Mouse (Mus musculus) ES-Bruce4 (cell line): ENCODE measurements around the gene Spata17. TPM values are rescaled to one million over a fixed set of nuclear protein-coding genes. Genes with fewer than 3 reads are reported as not detected.

Experiments
- H3K27ac ChIP-seq: 2 replicates; pipeline ENCODE4 v1.5.1; 2012; ENCODE audit warnings: low read length, inconsistent platforms; ENCODE audit not compliant: insufficient read depth
- H3K27me3 ChIP-seq: 2 replicates; pipeline ENCODE4 v1.6.1; 2012; ENCODE audit warnings: mild to moderate bottlenecking, low read length, inconsistent platforms; ENCODE audit not compliant: control insufficient read depth, poor library complexity, insufficient read depth, severe bottlenecking
- H3K36me3 ChIP-seq: 2 replicates; pipeline ENCODE4 v1.6.1; 2012; ENCODE audit warnings: inconsistent platforms, mild to moderate bottlenecking, low read length, moderate library complexity; ENCODE audit not compliant: control insufficient read depth, poor library complexity, insufficient read depth, severe bottlenecking
- H3K4me1 ChIP-seq: one replicate; pipeline ENCODE4 v1.8.1; 2011; ENCODE audit warnings: low read length; ENCODE audit not compliant: control insufficient read depth, insufficient read depth
- H3K4me3 ChIP-seq: 2 replicates; pipeline ENCODE4 v1.5.1; 2011; ENCODE audit warnings: low read depth, mild to moderate bottlenecking, low read length
- H3K9ac ChIP-seq: 2 replicates; pipeline ENCODE4 v1.6.1; 2012; ENCODE audit warnings: low read depth, mild to moderate bottlenecking, inconsistent platforms; ENCODE audit not compliant: poor library complexity, severe bottlenecking
- H3K9me3 ChIP-seq: replicated peaks from 2 replicates; pipeline ENCODE4 v1.6.1; 2012; ENCODE audit warnings: mild to moderate bottlenecking, low read length, inconsistent platforms; ENCODE audit not compliant: control insufficient read depth, poor library complexity, insufficient read depth, severe bottlenecking
- CTCF ChIP-seq: IDR thresholded peaks from one replicate; pipeline ENCODE4 v1.8.1; 2011; ENCODE audit warnings: low read depth, low read length
- EP300 ChIP-seq: IDR thresholded peaks from 2 replicates; pipeline ENCODE4 v1.6.1; 2011; ENCODE audit warnings: low read depth, low read length; ENCODE audit not compliant: insufficient read depth
- POLR2A ChIP-seq: IDR thresholded peaks from one replicate; pipeline ENCODE4 v1.8.1; 2011; ENCODE audit warnings: low read length; ENCODE audit not compliant: insufficient read depth
- polyA plus RNA-seq: library from polyadenylated mRNA; stranded (reverse); fragments of >200 nt; gene quantifications from 2 replicates; pipeline ENCODE4 v1.2.4, GENCODE M21; 2011; ENCODE audit warnings: low read depth; ENCODE audit not compliant: missing spikeins, insufficient read depth, insufficient read length

Gene Spata17
- not detected in 2 replicates for polyA plus RNA-seq

DNA sequence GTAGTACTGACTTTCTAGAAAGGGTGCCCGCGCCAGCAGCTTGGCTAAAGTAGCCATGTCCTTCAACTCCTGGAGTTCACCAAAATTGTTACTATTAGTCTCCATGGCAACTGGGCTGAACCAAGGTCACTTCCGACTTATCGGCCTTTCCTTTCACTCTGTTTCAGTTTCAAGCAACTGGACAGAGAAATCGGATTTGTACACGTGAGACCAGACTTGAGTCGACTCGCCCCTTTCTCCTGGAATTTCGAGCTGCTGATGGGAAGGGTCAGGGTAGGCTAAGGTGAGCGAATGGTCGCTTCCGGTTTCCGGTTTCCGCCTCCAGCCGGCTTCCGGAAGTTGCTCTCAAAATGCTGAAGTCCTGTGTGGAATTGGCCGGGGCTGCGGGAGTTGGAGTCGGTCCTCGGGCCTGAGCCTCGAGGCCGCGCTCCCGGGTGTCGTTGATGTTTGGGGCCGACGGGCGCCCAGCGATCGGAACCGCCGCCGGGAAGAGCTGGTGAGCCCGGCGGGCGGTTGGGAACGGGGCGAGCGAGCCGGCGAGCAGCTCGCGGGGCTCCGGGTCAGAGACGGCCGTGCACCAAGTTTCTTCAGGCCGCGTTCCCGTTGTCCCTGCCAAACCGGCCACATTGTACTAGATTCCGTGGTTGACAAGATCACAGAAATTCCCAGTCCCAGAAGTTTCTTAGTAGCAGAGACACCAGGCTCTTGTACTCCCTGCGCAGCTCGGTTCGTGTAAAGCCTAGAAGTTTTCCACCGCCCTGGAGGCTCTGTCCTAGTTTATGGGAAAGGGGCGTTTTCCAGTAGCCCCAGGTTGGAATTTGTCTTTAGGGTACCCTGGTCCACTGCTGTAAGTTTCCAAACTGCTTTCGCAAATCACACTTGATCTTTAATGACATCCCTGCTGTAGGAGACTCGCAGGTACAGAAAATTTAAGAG is at the start of gene Spata17, which contains the start of gene Gpatch2:
TSS of gene Spata17 (minus strand) at position 285 of the 936 bp plus-strand sequence.
TSS of gene Gpatch2 (plus strand) at position 328 of the 936 bp plus-strand sequence.
- Histone ChIP-seq H3K9me3 (no peaks in the 10 kb centered on the region), H3K27ac (peak within 1 kb of the TSS; percentile 57), H3K4me3 (peak within 1 kb of the TSS; percentile 86), H3K27me3 (no peaks in the 10 kb centered on the region), H3K9ac (peak within 1 kb of the TSS; percentile 92), H3K36me3 (no peaks in the 10 kb centered on the region), H3K4me1 (no peaks in the 10 kb centered on the region)
- TF ChIP-seq EP300 (no peak), CTCF (no peak)

DNA sequence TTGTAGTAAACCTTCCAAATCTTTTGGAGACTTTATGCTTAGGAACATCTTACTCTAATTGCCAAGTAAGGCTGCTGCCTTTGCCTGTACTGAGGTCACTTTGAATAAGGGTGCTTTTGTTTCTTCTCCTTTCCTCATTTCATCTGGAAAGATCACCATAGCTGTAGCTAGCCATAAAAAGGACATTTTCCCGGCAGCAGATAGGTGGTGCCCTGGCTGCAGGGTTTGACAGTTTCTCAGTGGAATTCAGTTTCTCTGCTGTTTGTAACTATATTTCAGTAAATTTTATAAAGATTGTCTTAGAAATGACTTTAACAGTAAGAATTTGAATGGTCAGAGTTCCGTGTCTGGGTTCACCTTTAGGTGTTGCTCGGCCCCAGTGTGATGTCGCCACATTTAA is 43.5 kb upstream of the Spata17 start:
- Histone ChIP-seq H3K4me1 (no peaks in the 10 kb centered on the region), H3K9me3 (no peaks in the 10 kb centered on the region), H3K36me3 (no peaks in the 10 kb centered on the region), H3K27ac (no peak overlapping the region), H3K27me3 (no peaks in the 10 kb centered on the region), H3K4me3 (no peak overlapping the region), H3K9ac (no peak overlapping the region)
- TF ChIP-seq POLR2A: no peak
- TF ChIP-seq EP300: no peak
- no peak for TF ChIP-seq CTCF

DNA sequence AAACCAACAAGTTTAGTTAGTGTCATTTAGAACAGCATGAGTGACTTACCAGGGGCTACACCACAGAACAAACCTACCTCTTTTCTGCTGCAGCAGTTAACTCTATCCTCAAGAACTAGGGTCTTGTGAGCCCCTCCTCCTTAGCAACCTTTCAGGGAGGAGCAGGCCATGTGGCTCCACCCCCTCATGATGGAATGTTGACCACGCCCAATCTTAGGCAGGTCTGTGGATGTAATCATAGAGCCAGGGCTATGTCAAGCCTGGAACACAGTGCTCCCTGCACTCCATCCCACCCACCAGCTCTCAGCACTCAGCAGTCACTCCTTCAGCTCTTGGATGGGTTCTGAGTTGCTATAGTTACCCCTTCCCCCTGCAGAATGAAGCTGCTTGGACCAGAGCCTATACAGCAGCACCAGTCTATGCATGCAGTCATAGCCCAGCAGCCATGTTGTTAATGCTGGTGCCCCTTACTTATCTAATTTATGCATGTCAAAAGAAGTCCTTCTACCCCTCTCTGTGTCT is 35.5 kb upstream of the Spata17 start:
- Histone ChIP-seq H3K27me3 (no peaks in the 10 kb centered on the region), H3K4me3 (no peak overlapping the region), H3K36me3 (no peaks in the 10 kb centered on the region), H3K4me1 (no peaks in the 10 kb centered on the region), H3K9me3 (no peaks in the 10 kb centered on the region), H3K9ac (no peak overlapping the region), H3K27ac (no peak overlapping the region)
- TF ChIP-seq CTCF (no peak), POLR2A (no peak), EP300 (no peak)

DNA sequence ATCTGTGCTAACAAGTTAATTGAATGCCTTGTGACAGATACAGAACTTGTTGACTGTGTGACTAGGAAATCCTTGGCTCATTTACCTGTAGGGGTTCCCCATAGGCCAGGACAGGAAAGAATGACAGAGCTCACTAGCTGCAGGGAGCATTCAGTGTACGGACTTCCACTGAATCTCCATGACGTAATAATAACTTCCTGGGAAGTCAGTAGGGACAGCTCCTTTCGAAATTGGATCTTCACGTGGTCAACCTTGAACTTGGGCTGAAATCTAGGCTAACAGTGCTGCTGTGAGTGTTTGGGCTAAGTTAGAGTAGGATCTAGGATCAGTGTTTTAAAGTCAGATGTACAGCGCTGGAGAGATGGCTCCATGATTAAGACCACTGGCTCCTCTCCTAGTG is 29.5 kb upstream of the Spata17 start:
- no peak overlapping the region for H3K4me3 ChIP-seq
- no peak overlapping the region for H3K9ac ChIP-seq
- H3K27ac ChIP-seq: no peak overlapping the region
- no peaks in the 10 kb centered on the region for H3K36me3 ChIP-seq
- TF ChIP-seq POLR2A: no peak
- TF ChIP-seq CTCF: no peak
- no peak for TF ChIP-seq EP300
- H3K27me3 ChIP-seq: no peaks in the 10 kb centered on the region
- no peaks in the 10 kb centered on the region for H3K9me3 ChIP-seq
- H3K4me1 ChIP-seq: no peaks in the 10 kb centered on the region

DNA sequence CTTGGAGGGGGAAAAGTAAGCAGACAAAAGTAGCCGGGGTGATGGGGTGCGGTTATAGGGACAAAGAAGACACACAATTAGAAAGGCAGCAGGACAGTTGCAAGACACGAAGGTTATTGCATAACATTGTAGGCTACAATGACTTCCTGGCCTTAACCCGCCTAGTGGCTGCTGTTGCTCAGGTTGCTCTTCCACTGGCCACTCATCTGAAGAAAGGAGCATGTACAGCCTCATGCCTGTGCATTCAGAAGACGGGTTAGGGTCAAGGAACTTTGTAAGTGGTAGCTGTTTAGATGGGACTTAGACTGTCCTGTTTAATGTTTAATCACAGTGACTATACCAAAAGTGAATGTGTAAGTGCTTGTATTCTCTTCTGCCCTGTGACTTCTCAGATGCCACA is 26.1 kb upstream of the Spata17 start:
- Histone ChIP-seq H3K9ac (no peak overlapping the region), H3K27ac (no peak overlapping the region), H3K4me1 (no peaks in the 10 kb centered on the region), H3K36me3 (no peaks in the 10 kb centered on the region), H3K9me3 (no peaks in the 10 kb centered on the region), H3K4me3 (no peak overlapping the region), H3K27me3 (no peaks in the 10 kb centered on the region)
- TF ChIP-seq EP300 (no peak), CTCF (no peak), POLR2A (no peak)

DNA sequence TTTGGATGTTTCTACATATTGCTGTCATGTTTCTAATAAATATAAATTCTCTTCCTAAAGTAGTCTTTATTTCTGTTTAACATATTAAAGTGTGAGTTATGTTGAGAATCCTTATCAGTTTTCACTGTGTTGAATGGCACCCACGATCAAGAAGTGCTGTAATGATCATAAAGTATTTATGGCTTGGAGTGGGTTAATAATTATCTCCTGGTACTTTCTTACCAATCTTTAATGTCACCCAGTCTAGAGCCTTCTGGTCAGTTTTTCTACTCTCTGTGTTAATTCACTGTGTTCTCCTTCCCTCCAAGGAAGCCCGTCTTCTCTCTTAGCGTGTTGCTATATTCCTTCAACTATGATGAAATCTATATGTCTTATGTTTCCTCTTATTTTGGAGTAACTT is 25.0 kb upstream of the Spata17 start:
- Histone ChIP-seq H3K27ac (no peak overlapping the region), H3K27me3 (no peaks in the 10 kb centered on the region)

More for the DNA sequence above, 25.0 kb upstream of the Spata17 start:
- no peaks in the 10 kb centered on the region for H3K36me3 ChIP-seq
- no peak overlapping the region for H3K4me3 ChIP-seq
- no peak for TF ChIP-seq POLR2A
- TF ChIP-seq EP300: no peak
- TF ChIP-seq CTCF: no peak
- H3K9me3 ChIP-seq: no peaks in the 10 kb centered on the region
- no peaks in the 10 kb centered on the region for H3K4me1 ChIP-seq
- no peak overlapping the region for H3K9ac ChIP-seq
